Mouse (Mus musculus) heart, postnatal 0 days (tissue): ENCODE results near the gene Btg2. TPM values are rescaled to one million over a fixed set of nuclear protein-coding genes. Genes with fewer than 3 reads are reported as not detected.

Experiments
- ATAC-seq: fragments of 200-750 bp; cut with Nextera tagmentation; 2 replicates; pipeline ENCODE4 v1.8.0; 2017; ENCODE audit warnings: low read depth, moderate number of reproducible peaks, moderate library complexity; ENCODE audit not compliant: insufficient read depth
- DNase-seq: peaks from one replicate; pipeline ENCODE4 v3.0.0-alpha.2; 2016; ENCODE audit warnings: low spot score
- H3K27ac ChIP-seq: fragments of 300-500 bp; sonication (generic); 2 replicates; pipeline ENCODE4 v1.5.1; 2014; ENCODE audit warnings: low read depth, mild to moderate bottlenecking
- H3K27me3 ChIP-seq: fragments of 300-500 bp; sonication (generic); 2 replicates; pipeline ENCODE4 v1.6.1; 2014; ENCODE audit warnings: low read length, mixed read lengths; ENCODE audit not compliant: control insufficient read depth, insufficient read depth
- H3K36me3 ChIP-seq: fragments of 300-500 bp; sonication (generic); replicated peaks from 2 replicates; pipeline ENCODE4 v1.6.1; 2014; ENCODE audit warnings: low read length, mixed read lengths; ENCODE audit not compliant: control insufficient read depth, insufficient read depth
- H3K4me1 ChIP-seq: fragments of 300-500 bp; sonication (generic); 2 replicates; pipeline ENCODE4 v1.6.1; 2014; ENCODE audit warnings: antibody characterized with exemption; ENCODE audit not compliant: control insufficient read depth, insufficient read depth
- H3K4me2 ChIP-seq: fragments of 300-500 bp; sonication (generic); 2 replicates; pipeline ENCODE4 v1.6.1; 2014; ENCODE audit warnings: low read depth, mild to moderate bottlenecking, low read length, moderate library complexity
- H3K4me3 ChIP-seq: fragments of 300-500 bp; sonication (generic); 2 replicates; pipeline ENCODE4 v1.5.1; 2014; ENCODE audit warnings: low read depth, low read length
- H3K9ac ChIP-seq: fragments of 300-500 bp; sonication (generic); replicated peaks from 2 replicates; pipeline ENCODE4 v1.6.1; 2014; ENCODE audit warnings: low read depth, low read length, mixed read lengths
- H3K9me3 ChIP-seq: fragments of 300-500 bp; sonication (generic); replicated peaks from 2 replicates; pipeline ENCODE4 v1.6.1; 2016; ENCODE audit warnings: low read length; ENCODE audit not compliant: control insufficient read depth
- CTCF ChIP-seq: IDR thresholded peaks from 2 replicates; pipeline ENCODE4 v1.5.1; 2016; ENCODE audit warnings: antibody characterized with exemption, control low read depth, low read depth
- EP300 ChIP-seq: IDR thresholded peaks from 2 replicates; pipeline ENCODE4 v1.6.1; 2016; ENCODE audit warnings: antibody characterized with exemption, low read depth
- WGBS: fragments of 180-500 bp; shearing (Covaris S2); extraction: QIAGEN DNeasy Blood & Tissue Kit; methylation state at CpG from one replicate; pipeline ENCODE4 v1.1.7; 2014; 5-methylcytosine and 5-hydroxymethylcytosine counted together
- polyA plus RNA-seq: library from polyadenylated mRNA; unstranded; fragments of >200 nt; fragmentation: Nextera tagmentation; extraction: Ambion mirVana; gene quantifications from 2 replicates; pipeline ENCODE4 v1.2.1, GENCODE M21; 2015
- total RNA-seq: library from RNA; depleted of rRNA; stranded (reverse); fragments of >200 nt; gene quantifications from 2 replicates; pipeline ENCODE4 v1.2.3, GENCODE M21; 2014; ENCODE audit warnings: low replicate concordance

Gene Btg2
- total and polyA plus RNA-seq, 2 experiments from 2014 or later: 33.7 to 52.9 TPM

DNA sequence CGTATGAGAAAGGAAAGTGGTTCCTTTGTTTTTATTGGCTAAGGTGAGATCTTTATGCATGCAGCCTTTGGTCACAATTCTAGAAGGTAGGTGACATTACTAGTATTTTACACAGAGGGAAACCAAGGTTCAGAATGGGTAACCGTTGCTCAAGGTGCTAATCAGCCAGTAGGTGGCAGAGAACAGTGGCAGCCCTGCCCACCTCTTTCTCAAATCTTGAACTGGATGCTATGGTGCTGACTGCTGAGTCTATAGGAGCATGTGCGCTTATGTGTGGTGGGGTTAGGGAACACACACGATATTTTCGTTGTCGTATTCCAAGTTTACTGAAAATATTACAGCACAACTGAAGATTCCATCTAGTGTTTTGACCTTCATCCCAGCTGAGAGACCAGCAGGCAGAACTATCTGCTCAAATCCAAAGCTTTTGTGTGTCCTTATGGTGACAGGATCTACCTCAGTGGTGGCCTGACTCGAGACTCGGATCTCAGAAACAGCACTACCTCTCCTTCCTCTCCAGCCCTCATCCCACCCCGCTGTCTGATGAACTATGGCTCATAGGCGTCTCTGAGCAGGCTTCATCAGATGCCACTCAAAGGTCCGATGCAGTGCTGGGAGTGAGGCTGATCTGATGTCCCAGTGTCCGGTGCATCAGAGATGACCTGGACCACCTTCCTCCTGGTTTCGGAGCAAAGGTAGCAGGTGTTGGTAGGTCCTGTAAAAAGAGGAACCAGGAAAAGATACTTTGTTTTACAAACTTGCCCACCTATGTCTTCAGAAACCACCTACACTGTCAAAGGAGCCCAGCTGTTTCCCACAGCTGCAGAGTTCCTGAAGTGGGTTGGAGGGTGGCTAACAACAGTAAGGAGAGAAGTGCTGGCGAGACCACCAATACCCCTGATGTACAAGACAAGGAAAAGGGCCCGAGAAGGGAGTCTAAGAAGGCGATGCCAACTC lies 18.9 kb downstream of the Btg2 start:
- peak; percentile 53 for TF ChIP-seq CTCF
- no peak for TF ChIP-seq EP300
- WGBS: 64% methylated on average over 16 of the region's 16 CpGs
- Histone ChIP-seq H3K27me3 (no peaks in the 10 kb centered on the region), H3K27ac (peak overlapping the region; percentile 97), H3K36me3 (no peaks in the 10 kb centered on the region), H3K4me1 (peaks cover 52% of the 10 kb centered on the region), H3K4me2 (peak overlapping the region; percentile 68), H3K4me3 (peak overlapping the region; percentile 39), H3K9me3 (no peaks in the 10 kb centered on the region), H3K9ac (peak overlapping the region; percentile 49; the same call in 1 of the 2 replicates)
- ATAC-seq: no peak
- no peak for DNase-seq

DNA sequence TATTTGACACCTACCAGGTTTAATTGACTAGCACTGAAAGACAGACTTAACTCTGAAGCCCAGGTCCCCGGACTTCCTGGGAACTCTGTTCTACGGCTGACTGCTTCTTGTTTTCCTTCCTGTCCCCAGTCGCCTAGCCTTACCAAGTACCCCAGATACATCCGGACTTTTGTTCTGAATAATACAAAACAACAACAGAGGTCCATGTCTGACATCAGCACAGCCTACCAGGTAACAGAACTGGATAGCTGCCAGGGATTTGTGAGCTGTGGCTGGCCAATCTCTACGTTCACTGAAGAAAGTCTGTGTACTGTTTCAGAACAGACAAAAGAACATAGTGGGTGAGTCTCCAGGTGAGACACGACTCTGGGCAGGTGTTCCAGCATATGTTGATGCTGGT lies 20.1 kb downstream of the Btg2 start:
- DNase-seq (no peak), ATAC-seq (no peak)
- no peak for TF ChIP-seq CTCF
- no peak for TF ChIP-seq EP300
- WGBS: 62% methylated on average over 6 of the region's 6 CpGs
- H3K4me1 ChIP-seq: peaks cover 42% of the 10 kb centered on the region
- H3K9ac ChIP-seq: no peak overlapping the region
- no peak overlapping the region for H3K4me3 ChIP-seq
- no peaks in the 10 kb centered on the region for H3K27me3 ChIP-seq
- no peak overlapping the region for H3K4me2 ChIP-seq
- no peak overlapping the region for H3K27ac ChIP-seq
- H3K36me3 ChIP-seq: no peaks in the 10 kb centered on the region
- H3K9me3 ChIP-seq: no peaks in the 10 kb centered on the region

- Histone ChIP-seq H3K36me3 (no peaks in the 10 kb centered on the region), H3K9ac (no peak overlapping the region), H3K4me2 (no peak overlapping the region), H3K4me1 (peaks cover 30% of the 10 kb centered on the region), H3K27ac (no peak overlapping the region), H3K4me3 (no peak overlapping the region), H3K9me3 (no peaks in the 10 kb centered on the region), H3K27me3 (no peaks in the 10 kb centered on the region)
- ATAC-seq (no peak), DNase-seq (no peak)
- no peak for TF ChIP-seq EP300
- TF ChIP-seq CTCF: no peak
- 61% methylated on average over 8 of the region's 8 CpGs for WGBS
Measured at GRCm38 (mm10) chr1:134057736-134058135, 21.2 kb downstream of the Btg2 start.

DNA sequence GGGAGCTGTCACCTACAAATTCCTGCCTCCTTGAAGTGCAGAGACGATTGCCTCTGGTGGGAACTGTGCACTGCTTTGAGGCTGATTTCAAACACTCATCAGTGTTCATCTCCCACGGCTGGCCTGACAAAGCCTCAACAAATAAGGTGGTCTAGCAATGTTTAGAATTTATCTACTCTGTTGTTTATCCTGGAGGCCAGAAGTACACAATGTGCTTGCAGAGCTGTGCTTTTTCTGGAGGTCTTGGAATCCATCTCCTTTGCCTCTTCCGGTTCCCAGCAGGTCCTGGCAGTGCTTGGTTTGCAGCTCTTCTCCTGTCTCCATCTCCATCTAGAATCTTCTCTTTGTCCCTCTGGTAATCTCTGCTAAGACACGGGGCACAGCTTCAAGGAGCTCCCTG lies 22.6 kb downstream of the Btg2 start:
- 72% methylated on average over 4 of the region's 4 CpGs for WGBS
- no peaks in the 10 kb centered on the region for H3K36me3 ChIP-seq
- no peak overlapping the region for H3K27ac ChIP-seq
- H3K4me3 ChIP-seq: no peak overlapping the region
- H3K27me3 ChIP-seq: no peaks in the 10 kb centered on the region
- ATAC-seq: no peak
- no peak overlapping the region for H3K9ac ChIP-seq
- TF ChIP-seq CTCF (no peak), EP300 (no peak)
- H3K4me1 ChIP-seq: peaks cover 16% of the 10 kb centered on the region
- no peak overlapping the region for H3K4me2 ChIP-seq
- DNase-seq: no peak
- no peaks in the 10 kb centered on the region for H3K9me3 ChIP-seq

DNA sequence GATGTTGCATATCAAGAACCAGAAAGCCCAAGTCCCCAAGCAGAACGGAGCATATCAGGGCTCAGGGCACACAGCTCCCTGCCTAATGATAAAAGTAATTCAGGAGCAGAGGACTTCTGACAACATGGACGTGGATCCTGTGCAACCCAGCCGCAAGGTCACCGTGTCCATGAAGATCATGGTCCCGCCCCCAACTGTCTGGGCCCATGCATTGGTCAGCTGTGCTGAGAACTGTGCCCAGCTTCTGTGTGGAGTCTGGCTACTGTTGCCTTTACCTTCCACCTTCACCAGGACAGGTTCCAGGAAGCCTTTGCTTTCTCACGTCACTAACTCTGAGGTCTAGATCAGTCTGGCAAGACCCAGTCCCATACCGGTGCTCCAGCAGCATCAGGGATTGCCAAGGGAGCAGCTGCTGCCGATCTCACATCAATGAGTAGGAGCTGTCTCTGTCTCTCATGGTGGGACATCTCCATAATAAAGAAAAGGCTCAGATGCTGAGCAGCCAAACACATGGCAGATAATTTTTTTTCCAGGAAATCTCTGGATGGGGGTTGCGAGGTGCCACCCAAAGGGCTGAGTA lies 23.2 kb downstream of the Btg2 start:
- H3K27ac ChIP-seq: no peak overlapping the region
- no peak overlapping the region for H3K4me3 ChIP-seq
- 71% methylated on average over 9 of the region's 9 CpGs for WGBS
- H3K9ac ChIP-seq: no peak overlapping the region
- DNase-seq (no peak), ATAC-seq (no peak)
- peaks cover 13% of the 10 kb centered on the region for H3K4me1 ChIP-seq
- H3K9me3 ChIP-seq: no peaks in the 10 kb centered on the region
- no peaks in the 10 kb centered on the region for H3K27me3 ChIP-seq
- TF ChIP-seq EP300: no peak
- no peak for TF ChIP-seq CTCF
- no peak overlapping the region for H3K4me2 ChIP-seq
- H3K36me3 ChIP-seq: no peaks in the 10 kb centered on the region
